Mouse (Mus musculus) heart, embryonic 14.5 days (tissue): ENCODE results near the gene Olfr16. TPM values are rescaled to one million over a fixed set of nuclear protein-coding genes. Genes with fewer than 3 reads are reported as not detected.

Source experiments
- ATAC-seq: fragments of 200-750 bp; cut with Nextera tagmentation; 2 replicates; pipeline ENCODE4 v1.8.0; 2017; ENCODE audit warnings: low read depth, moderate TSS enrichment; ENCODE audit not compliant: insufficient number of reproducible peaks, insufficient read depth, low FRiP score
- H3K27ac ChIP-seq, 2 experiments: fragments of 200-500 bp in 1 of 2; fragments of 300-500 bp in 1 of 2; sonication (generic) in 1 of 2; replicated peaks in 1 of 2; 2 replicates each; pipeline ENCODE4 v1.5.1; 2012 to 2014; ENCODE audit warnings: low read depth in 2 of 2, low read length in 2 of 2, control low read depth in 1 of 2, mild to moderate bottlenecking in 1 of 2, mixed read lengths in 1 of 2; ENCODE audit not compliant: control insufficient read depth in 1 of 2, insufficient read depth in 1 of 2
- H3K27me3 ChIP-seq: fragments of 300-500 bp; sonication (generic); 2 replicates; pipeline ENCODE4 v1.6.1; 2014; ENCODE audit warnings: mild to moderate bottlenecking, low read length, control low read depth; ENCODE audit not compliant: control insufficient read depth, insufficient read depth
- H3K36me3 ChIP-seq: fragments of 300-500 bp; sonication (generic); 2 replicates; pipeline ENCODE4 v1.6.1; 2014; ENCODE audit warnings: mild to moderate bottlenecking, control low read depth, low read length, mixed read lengths; ENCODE audit not compliant: control insufficient read depth, insufficient read depth
- H3K4me1 ChIP-seq, 2 experiments: fragments of 200-500 bp in 1 of 2; fragments of 300-500 bp in 1 of 2; sonication (generic) in 1 of 2; 2 replicates each; pipeline ENCODE4 v1.6.1; 2012 to 2014; ENCODE audit warnings: low read length in 2 of 2, control low read depth in 1 of 2, mixed read lengths in 1 of 2; ENCODE audit not compliant: control insufficient read depth in 2 of 2, insufficient read depth in 2 of 2
- H3K4me2 ChIP-seq: fragments of 300-500 bp; sonication (generic); 2 replicates; pipeline ENCODE4 v1.6.1; 2014; ENCODE audit warnings: mild to moderate bottlenecking, low read length
- H3K4me3 ChIP-seq, 2 experiments: fragments of 200-500 bp in 1 of 2; fragments of 300-500 bp in 1 of 2; sonication (generic) in 1 of 2; 2 replicates each; pipeline ENCODE4 v1.5.1; 2012 to 2014; ENCODE audit warnings: low read length in 2 of 2, mild to moderate bottlenecking in 2 of 2, control low read depth in 1 of 2, low read depth in 1 of 2, moderate library complexity in 1 of 2; ENCODE audit not compliant: control insufficient read depth in 1 of 2, insufficient read depth in 1 of 2
- H3K9ac ChIP-seq: fragments of 300-500 bp; sonication (generic); 2 replicates; pipeline ENCODE4 v1.6.1; 2014; ENCODE audit warnings: mild to moderate bottlenecking, low read length
- H3K9me3 ChIP-seq: fragments of 300-500 bp; sonication (generic); 2 replicates; pipeline ENCODE4 v1.6.1; 2016; ENCODE audit warnings: low read length, control low read depth; ENCODE audit not compliant: control insufficient read depth
- WGBS: fragments of 180-500 bp; shearing (Covaris S2); extraction: QIAGEN DNeasy Blood & Tissue Kit; methylation state at CpG from one replicate; pipeline ENCODE4 v1.1.7; 2014; 5-methylcytosine and 5-hydroxymethylcytosine counted together
- polyA plus RNA-seq: library from polyadenylated mRNA; unstranded; fragments of >200 nt; fragmentation: Nextera tagmentation; extraction: Ambion mirVana; gene quantifications from 2 replicates; pipeline ENCODE4 v1.2.1, GENCODE M21; 2014

Olfr16 gene
- polyA plus RNA-seq, 1 experiment from 2014 or later, result not detected

GRCm38 (mm10) chr1:172989794-172990634 lies 39.8 kb downstream of the Olfr16 start:
- Histone ChIP-seq H3K36me3 (no peaks in the 10 kb centered on the region), H3K9ac (no peak overlapping the region), H3K4me3 (no peak overlapping the region), H3K9me3 (no peaks in the 10 kb centered on the region), H3K4me1 (no peaks in the 10 kb centered on the region), H3K4me2 (no peak overlapping the region), H3K27ac (no peak overlapping the region), H3K27me3 (no peaks in the 10 kb centered on the region)
- WGBS, result 68% methylated on average over 12 of the region's 12 CpGs
- ATAC-seq, result no peak

GRCm38 (mm10) chr1:172990635-172991009 lies 40.4 kb downstream of the Olfr16 start:
- Histone ChIP-seq H3K4me2 (no peak overlapping the region), H3K9ac (no peak overlapping the region), H3K4me3 (no peak overlapping the region), H3K4me1 (no peaks in the 10 kb centered on the region), H3K27ac (no peak overlapping the region), H3K36me3 (no peaks in the 10 kb centered on the region), H3K9me3 (0 out of 2 replicates have a peak, but pooled peaks cover 3% of the 10 kb centered on the region), H3K27me3 (no peaks in the 10 kb centered on the region)
- WGBS, result 82% methylated on average over 3 of the region's 3 CpGs
- ATAC-seq, result no peak

Other genes with a start within 250 kb of the Olfr16 start
- gene Apcs, start 55.4 kb upstream of the Olfr16 start, polyA plus RNA-seq, result not detected in 2 replicates
- gene Olfr1408, start 187.0 kb downstream of the Olfr16 start, polyA plus RNA-seq, result not detected in 2 replicates
- not detected in 2 replicates for gene Olfr1406, start 240.2 kb downstream of the Olfr16 start, polyA plus RNA-seq
- not detected in 2 replicates for gene Olfr218, start 247.4 kb downstream of the Olfr16 start, polyA plus RNA-seq